Mouse (Mus musculus) forelimb bud, embryonic 11.5 days (tissue): Measurements from ENCODE around the gene Tecta.

Experiments used
- DNase-seq: peaks from one replicate; pipeline ENCODE4 v3.0.0-alpha.2; 2012; ENCODE audit warnings: low read depth, low spot score

Gene Tecta

GRCm38 (mm10) chr9:42320616-42321015 is 79.1 kb downstream of the Tecta start:
- no peak for DNase-seq

- no peak for DNase-seq
These were observed 81.2 kb downstream of the Tecta start for GRCm38 (mm10) chr9:42318455-42318987.

- DNase-seq = no peak
These were observed 82.4 kb downstream of the Tecta start for GRCm38 (mm10) chr9:42317337-42317736.

- DNase-seq = no peak
These were observed 83.9 kb downstream of the Tecta start for GRCm38 (mm10) chr9:42315816-42316215.

GRCm38 (mm10) chr9:42314959-42315358 is 84.8 kb downstream of the Tecta start:
- DNase-seq = peak; percentile 63

GRCm38 (mm10) chr9:42314388-42314787 is 85.3 kb downstream of the Tecta start:
- DNase-seq = no peak

GRCm38 (mm10) chr9:42313872-42314271 is 85.9 kb downstream of the Tecta start:
- DNase-seq = peak; percentile 39

- no peak for DNase-seq
These were observed 88.4 kb downstream of the Tecta start for GRCm38 (mm10) chr9:42311311-42311710.

- DNase-seq = no peak
These were observed 95.8 kb downstream of the Tecta start for GRCm38 (mm10) chr9:42303894-42304293.

GRCm38 (mm10) chr9:42301082-42301633 is 98.6 kb downstream of the Tecta start:
- no peak for DNase-seq

- no peak for DNase-seq
These were observed 103.3 kb downstream of the Tecta start for GRCm38 (mm10) chr9:42296297-42296922.

GRCm38 (mm10) chr9:42294131-42294530 is 105.6 kb downstream of the Tecta start:
- DNase-seq = no peak

GRCm38 (mm10) chr9:42293596-42293995 is 106.1 kb downstream of the Tecta start:
- DNase-seq = no peak

GRCm38 (mm10) chr9:42293051-42293450 is 106.7 kb downstream of the Tecta start:
- no peak for DNase-seq

- DNase-seq = no peak
These were observed 120.1 kb downstream of the Tecta start for GRCm38 (mm10) chr9:42279676-42280075.
